ENCODE assay signal across 7 mouse cellular contexts in the genomic region with DNA sequence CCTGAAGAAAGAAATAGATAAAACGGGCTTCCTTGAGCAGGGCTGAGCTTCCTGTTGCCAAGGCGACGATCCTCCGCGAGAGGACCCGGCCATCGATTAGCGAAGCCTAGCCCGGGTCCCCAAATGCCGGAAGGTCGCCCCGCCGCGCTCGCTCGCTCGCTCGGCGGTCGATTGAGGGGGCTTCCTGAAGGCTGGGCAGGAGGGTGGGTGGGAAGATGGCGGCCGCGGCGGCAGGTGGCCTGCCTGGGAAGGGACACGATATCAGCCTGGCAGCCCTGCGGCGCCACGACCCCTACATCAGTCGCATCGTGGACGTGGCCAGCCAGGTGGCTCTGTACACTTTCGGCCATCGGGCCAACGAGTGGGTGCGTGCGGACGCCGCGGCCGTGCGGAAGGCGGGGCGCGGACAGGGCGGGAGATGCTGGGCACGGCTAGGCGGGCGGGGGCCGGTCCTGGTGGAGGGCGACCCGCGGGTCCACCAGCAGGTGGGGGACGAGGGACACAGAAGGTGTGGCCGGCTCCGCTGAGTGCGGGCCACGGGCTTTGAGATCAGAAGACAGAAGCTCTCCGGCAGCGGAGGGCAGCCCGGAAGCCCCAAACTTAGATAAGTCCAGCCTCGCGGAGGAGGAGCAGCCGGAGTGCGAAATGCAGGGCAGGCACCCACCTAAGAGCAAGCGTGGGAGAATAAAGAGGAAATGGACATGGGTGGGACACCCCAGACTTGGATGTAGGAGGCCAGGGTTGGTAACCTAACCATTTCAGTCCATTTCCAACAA. TPM values are rescaled to one million over a fixed set of nuclear protein-coding genes. Genes with fewer than 3 reads are reported as not detected.
DNase-seq lines count a peak whose midpoint lies in the region; ATAC-seq lines count a peak whose summit lies in the region.

A gene (plus strand): TSS at position 176 of the 776 bp plus-strand sequence.

- peak; percentile 96 for DNase-seq in adrenal gland, postnatal 14 days
- peak; percentile 96 for DNase-seq in embryonic facial prominence, embryonic 11.5 days (ENCODE audit: low spot score)
- peak; percentile 99 for DNase-seq in heart, adult 11 months
- peak; percentile 88 for DNase-seq in kidney, adult 18-20 months
- peak; percentile 95 for DNase-seq in limb, embryonic 11.5 days (ENCODE audit: low spot score)
- peak; percentile 98 for DNase-seq in midbrain, embryonic 14.5 days
- DNase-seq in spleen, adult 18-20 months: peak; percentile 78 to 83

- peak within 1 kb of the TSS; percentile 79 for H3K27ac ChIP-seq in embryonic facial prominence, embryonic 11.5 days (replicated peaks; ENCODE audit: low read depth, low read length)
- H3K27ac ChIP-seq in limb, embryonic 11.5 days (replicated peaks; ENCODE audit: low read depth, low read length): peak within 1 kb of the TSS; percentile 60; the same call in 1 of the 2 replicates
- peak within 1 kb of the TSS; percentile 94 for H3K27ac ChIP-seq in midbrain, embryonic 14.5 days (replicated peaks; ENCODE audit: low read depth, low read length)

- no peaks in the 10 kb centered on the region for H3K4me1 ChIP-seq in embryonic facial prominence, embryonic 11.5 days (ENCODE audit: control insufficient read depth, insufficient read depth, low read length)
- H3K4me1 ChIP-seq in limb, embryonic 11.5 days (ENCODE audit: control insufficient read depth, insufficient read depth, low read length): no peaks in the 10 kb centered on the region
- peaks cover 13% of the 10 kb centered on the region for H3K4me1 ChIP-seq in midbrain, embryonic 14.5 days (ENCODE audit: control insufficient read depth, insufficient read depth, low read length)

- no peaks in the 10 kb centered on the region for H3K9me3 ChIP-seq in embryonic facial prominence, embryonic 11.5 days (replicated peaks; ENCODE audit: control insufficient read depth, low read length)
- no peaks in the 10 kb centered on the region for H3K9me3 ChIP-seq in limb, embryonic 11.5 days (ENCODE audit: control insufficient read depth, low read length)
- no peaks in the 10 kb centered on the region for H3K9me3 ChIP-seq in midbrain, embryonic 14.5 days (ENCODE audit: control insufficient read depth, low read length)

- H3K4me3 ChIP-seq in embryonic facial prominence, embryonic 11.5 days (ENCODE audit: low read depth, low read length): peak within 1 kb of the TSS; percentile 89
- peak within 1 kb of the TSS; percentile 71 for H3K4me3 ChIP-seq in limb, embryonic 11.5 days (ENCODE audit: low read depth, low read length)
- H3K4me3 ChIP-seq in midbrain, embryonic 14.5 days (replicated peaks; ENCODE audit: low read depth, low read length): peak within 1 kb of the TSS; percentile 92

- WGBS in embryonic facial prominence, embryonic 11.5 days: under 1% methylated on average over 65 of the region's 65 CpGs
- WGBS in limb, embryonic 11.5 days: under 1% methylated on average over 61 of the region's 65 CpGs
- under 1% methylated on average over 65 of the region's 65 CpGs for WGBS in midbrain, embryonic 14.5 days

- H3K9ac ChIP-seq in embryonic facial prominence, embryonic 11.5 days (replicated peaks; ENCODE audit: low read length): peak within 1 kb of the TSS; percentile 84
- H3K9ac ChIP-seq in limb, embryonic 11.5 days (ENCODE audit: low read length): peak within 1 kb of the TSS; percentile 68
- peak within 1 kb of the TSS; percentile 86 for H3K9ac ChIP-seq in midbrain, embryonic 14.5 days (replicated peaks; ENCODE audit: low read length)

- peak; percentile 95 for ATAC-seq in embryonic facial prominence, embryonic 11.5 days (replicated peaks; ENCODE audit: insufficient number of reproducible peaks, low FRiP score, low TSS enrichment, low read depth)
- peak; percentile 90 for ATAC-seq in limb, embryonic 11.5 days (ENCODE audit: insufficient number of reproducible peaks, low FRiP score, low TSS enrichment, low read depth)
- ATAC-seq in midbrain, embryonic 14.5 days (ENCODE audit: low FRiP score, low TSS enrichment): peak; percentile 93

- no peaks in the 10 kb centered on the region for H3K36me3 ChIP-seq in embryonic facial prominence, embryonic 11.5 days (replicated peaks; ENCODE audit: control insufficient read depth, insufficient read depth, low read depth, low read length)
- no peaks in the 10 kb centered on the region for H3K36me3 ChIP-seq in limb, embryonic 11.5 days (ENCODE audit: control insufficient read depth, insufficient read depth, low read length)
- peaks cover 8% of the 10 kb centered on the region; the same call in 1 of the 2 replicates for H3K36me3 ChIP-seq in midbrain, embryonic 14.5 days (ENCODE audit: control insufficient read depth, insufficient read depth, low read length)

- no peaks in the 10 kb centered on the region for H3K27me3 ChIP-seq in embryonic facial prominence, embryonic 11.5 days (ENCODE audit: control insufficient read depth, insufficient read depth, low read length)
- no peaks in the 10 kb centered on the region for H3K27me3 ChIP-seq in limb, embryonic 11.5 days (ENCODE audit: control insufficient read depth, insufficient read depth, low read length)
- H3K27me3 ChIP-seq in midbrain, embryonic 14.5 days (ENCODE audit: control insufficient read depth, insufficient read depth, low read length): no peaks in the 10 kb centered on the region

- H3K4me2 ChIP-seq in embryonic facial prominence, embryonic 11.5 days (ENCODE audit: low read depth, low read length): peak within 1 kb of the TSS; percentile 53
- H3K4me2 ChIP-seq in limb, embryonic 11.5 days (ENCODE audit: low read depth, severe bottlenecking): peak within 1 kb of the TSS; percentile 60
- peak within 1 kb of the TSS; percentile 65 for H3K4me2 ChIP-seq in midbrain, embryonic 14.5 days (ENCODE audit: low read length)

RNA-seq across cellular contexts. Expression of the gene that starts here (rescaled TPM):
- total RNA-seq in adrenal gland, postnatal 14 days (2021): 10.2 and 14.0 TPM in 2 replicates
- polyA plus RNA-seq in embryonic facial prominence, embryonic 11.5 days (2014; fragmentation: Nextera tagmentation; extraction: Ambion mirVana): 7.3 and 7.9 TPM in 2 replicates
- polyA plus RNA-seq in limb, embryonic 11.5 days (2014; fragmentation: Nextera tagmentation; extraction: Ambion mirVana): 6.4 and 7.9 TPM in 2 replicates
- polyA plus RNA-seq in midbrain, embryonic 14.5 days (2014; fragmentation: Nextera tagmentation; extraction: Ambion mirVana): 15.6 and 16.6 TPM in 2 replicates

Comparison
In these comparisons a context has a peak if more than half of its experiments do, and no peak if none do; other contexts are left out.
1. Peak in every context shown above with its lines: DNase-seq, ATAC-seq, H3K4me3 ChIP-seq and H3K27ac ChIP-seq.